Comparison of ENCODE assay signal across 26 mouse cellular contexts in genomic region chr6:24642161-24642560, GRCm38 (mm10). TPM values are rescaled to one million over a fixed set of nuclear protein-coding genes. Genes with fewer than 3 reads are reported as not detected.
"Had no signal": no experiment of that assay in that cellular context is flagged by ENCODE, and none has a peak within 500 bp of the region (broad histone marks: within the 10 kb centered on the region; RNA-seq: fewer than 3 reads in every experiment).

No protein-coding gene starts in this region.

- ATAC-seq: liver, postnatal 0 days; lung, postnatal 0 days; midbrain, embryonic 16.5 days had no signal

- H3K27me3 ChIP-seq: liver, embryonic 15.5 days; lung, embryonic 15.5 days; megakaryocyte, embryonic 14.5 days; midbrain, embryonic 12.5 days; neural tube, embryonic 13.5 days; neural tube, embryonic 15.5 days had no signal

- H3K4me3 ChIP-seq: liver, embryonic 15.5 days; lung, embryonic 15.5 days; megakaryocyte, embryonic 14.5 days; midbrain, embryonic 12.5 days; myocyte; neural tube, embryonic 13.5 days; neural tube, embryonic 15.5 days had no signal

- H3K36me3 ChIP-seq: liver, embryonic 15.5 days; lung, embryonic 15.5 days; neural tube, embryonic 13.5 days; neural tube, embryonic 15.5 days had no signal

- H3K27ac ChIP-seq: liver, embryonic 15.5 days; lung, embryonic 15.5 days; macrophage; midbrain, embryonic 12.5 days; neural tube, embryonic 13.5 days; neural tube, embryonic 15.5 days had no signal

- DNase-seq: liver, postnatal 0 days; lung, adult 2 months; lung, postnatal 14 days; lung, postnatal 36 days; midbrain, embryonic 14.5 days; retina, postnatal 1 day; right cerebral cortex, adult 18-20 months; right cerebral cortex, postnatal 25 days; right cerebral cortex, postnatal 4 days; spleen, adult 18-20 months; thymus, adult 18-20 months; thymus, postnatal 14 days; thymus, postnatal 36 days had no signal

- H3K9ac ChIP-seq: liver, embryonic 15.5 days; liver, postnatal 0 days; lung, embryonic 15.5 days; midbrain, embryonic 12.5 days; neural tube, embryonic 13.5 days; neural tube, embryonic 15.5 days had no signal

- H3K4me1 ChIP-seq: lung, embryonic 15.5 days; midbrain, embryonic 12.5 days; neural tube, embryonic 13.5 days; neural tube, embryonic 15.5 days had no signal

- H3K9me3 ChIP-seq: liver, embryonic 15.5 days; lung, embryonic 15.5 days; megakaryocyte, embryonic 14.5 days; midbrain, embryonic 12.5 days; neural tube, embryonic 13.5 days; neural tube, embryonic 15.5 days had no signal

- H3K4me2 ChIP-seq: liver, embryonic 15.5 days; lung, embryonic 15.5 days; midbrain, embryonic 12.5 days; neural tube, embryonic 13.5 days; neural tube, embryonic 15.5 days had no signal

RNA-seq across cellular contexts. Expression of gene Lmod2, which starts 44.6 kb away (rescaled TPM):
- total RNA-seq: megakaryocyte progenitor cell, adult 5-6 weeks had no signal
- polyA plus RNA-seq: macrophage; midbrain, embryonic 12.5 days; midbrain, embryonic 14.5 days; midbrain, embryonic 16.5 days; small intestine, adult 2 months; stomach, embryonic 14.5 days had no signal
